Mouse (Mus musculus) stomach, embryonic 14.5 days (tissue): ENCODE data around the gene Hint2. TPM values are rescaled to one million over a fixed set of nuclear protein-coding genes. Genes with fewer than 3 reads are reported as not detected.
A peak's percentile ranks its signal among the peaks of the same experiment; 100 is the strongest.

Experiments used
- ATAC-seq: fragments of 200-750 bp; cut with Nextera tagmentation; 2 replicates; pipeline ENCODE4 v1.8.0; 2017; ENCODE audit warnings: low read depth, moderate TSS enrichment; ENCODE audit not compliant: insufficient number of reproducible peaks, insufficient read depth, low FRiP score
- H3K27ac ChIP-seq: fragments of 300-500 bp; sonication (generic); 2 replicates; pipeline ENCODE4 v1.5.1; 2014; ENCODE audit warnings: mild to moderate bottlenecking, low read length, moderate library complexity, mixed read lengths
- H3K27me3 ChIP-seq: fragments of 300-500 bp; sonication (generic); 2 replicates; pipeline ENCODE4 v1.6.1; 2014; ENCODE audit warnings: low read length, control low read depth, mixed read lengths; ENCODE audit not compliant: control insufficient read depth, insufficient read depth
- H3K36me3 ChIP-seq: fragments of 300-500 bp; sonication (generic); 2 replicates; pipeline ENCODE4 v1.6.1; 2014; ENCODE audit warnings: mild to moderate bottlenecking, control low read depth, low read length, moderate library complexity, mixed read lengths; ENCODE audit not compliant: control insufficient read depth, insufficient read depth
- H3K4me1 ChIP-seq: fragments of 300-500 bp; sonication (generic); 2 replicates; pipeline ENCODE4 v1.6.1; 2014; ENCODE audit warnings: low read length, control low read depth, mixed read lengths; ENCODE audit not compliant: control insufficient read depth, insufficient read depth
- H3K4me2 ChIP-seq: fragments of 300-500 bp; sonication (generic); replicated peaks from 2 replicates; pipeline ENCODE4 v1.6.1; 2014; ENCODE audit warnings: low read depth, low read length, control low read depth
- H3K4me3 ChIP-seq: fragments of 300-500 bp; sonication (generic); 2 replicates; pipeline ENCODE4 v1.5.1; 2014; ENCODE audit warnings: low read depth, low read length, control low read depth
- H3K9ac ChIP-seq: fragments of 300-500 bp; sonication (generic); replicated peaks from 2 replicates; pipeline ENCODE4 v1.6.1; 2014; ENCODE audit warnings: low read depth, mild to moderate bottlenecking, control low read depth, low read length, moderate library complexity, mixed read lengths
- H3K9me3 ChIP-seq: fragments of 300-500 bp; sonication (generic); 2 replicates; pipeline ENCODE4 v1.6.1; 2016; ENCODE audit warnings: low read depth, low read length, control low read depth; ENCODE audit not compliant: control insufficient read depth
- WGBS: fragments of 180-500 bp; shearing (Covaris S2); extraction: QIAGEN DNeasy Blood & Tissue Kit; methylation state at CpG from one replicate; pipeline ENCODE4 v1.1.7; 2014; 5-methylcytosine and 5-hydroxymethylcytosine counted together
- polyA plus RNA-seq: library from polyadenylated mRNA; unstranded; fragments of >200 nt; fragmentation: Nextera tagmentation; extraction: Ambion mirVana; gene quantifications from 2 replicates; pipeline ENCODE4 v1.2.1, GENCODE M21; 2014

Gene Hint2
- polyA plus RNA-seq, 1 experiment from 2014 or later = 112 TPM

GRCm38 (mm10) chr4:43649783-43650182 lies 6.5 kb downstream of the Hint2 start:
- Histone ChIP-seq H3K27me3 (no peaks in the 10 kb centered on the region), H3K4me1 (0 out of 2 replicates have a peak, but pooled peaks cover 2% of the 10 kb centered on the region), H3K9me3 (peaks cover 9% of the 10 kb centered on the region; the same call in 1 of the 2 replicates), H3K9ac (no peak overlapping the region), H3K4me2 (no peak overlapping the region), H3K36me3 (peaks cover 4% of the 10 kb centered on the region; the same call in 1 of the 2 replicates), H3K4me3 (no peak overlapping the region), H3K27ac (no peak overlapping the region)
- WGBS = 94% methylated on average over 3 of the region's 3 CpGs
- no peak for ATAC-seq

DNA sequence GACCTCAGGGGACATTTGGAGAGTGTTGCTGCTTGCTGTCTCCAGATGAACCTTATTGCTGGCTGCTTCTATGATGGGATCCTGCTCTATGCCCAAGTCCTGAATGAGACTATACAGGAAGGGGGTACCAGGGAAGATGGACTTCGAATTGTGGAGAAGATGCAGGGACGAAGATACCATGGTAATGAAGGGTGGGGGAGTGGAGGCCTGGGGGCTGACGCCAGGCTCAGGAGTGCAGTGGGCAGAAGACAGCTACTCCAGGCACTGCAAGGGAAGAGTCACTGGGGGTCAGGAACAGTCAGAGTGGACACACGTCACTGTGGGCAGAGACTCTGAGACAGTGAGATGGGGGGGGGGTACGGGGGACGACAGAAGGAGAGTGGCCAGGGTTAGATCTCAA lies 15.8 kb downstream of the Hint2 start:
- Histone ChIP-seq H3K36me3 (no peaks in the 10 kb centered on the region; the same call in 1 of the 2 replicates), H3K27ac (no peak overlapping the region), H3K27me3 (no peaks in the 10 kb centered on the region), H3K4me1 (no peaks in the 10 kb centered on the region), H3K4me2 (no peak overlapping the region), H3K4me3 (no peak overlapping the region), H3K9me3 (no peaks in the 10 kb centered on the region), H3K9ac (no peak overlapping the region)
- ATAC-seq = no peak
- WGBS = 84% methylated on average over 6 of the region's 6 CpGs

- 65% methylated on average over 9 of the region's 9 CpGs for WGBS
- Histone ChIP-seq H3K4me2 (no peak overlapping the region), H3K36me3 (no peaks in the 10 kb centered on the region; the same call in 1 of the 2 replicates), H3K4me3 (no peak overlapping the region), H3K27me3 (no peaks in the 10 kb centered on the region), H3K27ac (no peak overlapping the region), H3K4me1 (no peaks in the 10 kb centered on the region), H3K9me3 (no peaks in the 10 kb centered on the region), H3K9ac (no peak overlapping the region)
- ATAC-seq = no peak
These were observed 16.2 kb downstream of the Hint2 start for GRCm38 (mm10) chr4:43640076-43640475.

DNA sequence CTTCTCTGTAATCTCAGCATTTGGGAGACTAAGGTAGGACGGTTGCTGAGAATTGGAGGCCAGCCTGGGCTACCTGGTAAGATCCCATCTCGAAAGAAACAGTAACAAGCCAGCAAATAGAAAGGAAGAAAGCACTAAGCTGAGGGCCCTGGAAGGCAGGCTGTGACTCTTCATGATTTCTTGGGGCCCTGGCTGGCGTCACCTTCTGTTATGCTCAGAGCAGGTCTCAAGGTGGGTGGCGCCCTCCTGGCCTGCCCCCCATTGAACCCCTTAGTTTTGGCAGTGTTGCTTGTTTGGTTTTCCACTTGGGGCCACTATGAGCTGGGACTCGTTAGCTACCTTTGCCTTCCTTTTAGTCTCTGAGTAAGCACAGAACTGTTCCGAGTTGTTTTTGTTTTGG lies 19.5 kb downstream of the Hint2 start:
- ATAC-seq = no peak
- no peaks in the 10 kb centered on the region for H3K36me3 ChIP-seq
- H3K4me1 ChIP-seq = peaks cover 14% of the 10 kb centered on the region
- no peaks in the 10 kb centered on the region for H3K27me3 ChIP-seq
- H3K27ac ChIP-seq = no peak overlapping the region
- WGBS = 72% methylated on average over 6 of the region's 6 CpGs
- H3K4me3 ChIP-seq = no peak overlapping the region
- no peak overlapping the region for H3K4me2 ChIP-seq
- no peaks in the 10 kb centered on the region for H3K9me3 ChIP-seq
- H3K9ac ChIP-seq = no peak overlapping the region

DNA sequence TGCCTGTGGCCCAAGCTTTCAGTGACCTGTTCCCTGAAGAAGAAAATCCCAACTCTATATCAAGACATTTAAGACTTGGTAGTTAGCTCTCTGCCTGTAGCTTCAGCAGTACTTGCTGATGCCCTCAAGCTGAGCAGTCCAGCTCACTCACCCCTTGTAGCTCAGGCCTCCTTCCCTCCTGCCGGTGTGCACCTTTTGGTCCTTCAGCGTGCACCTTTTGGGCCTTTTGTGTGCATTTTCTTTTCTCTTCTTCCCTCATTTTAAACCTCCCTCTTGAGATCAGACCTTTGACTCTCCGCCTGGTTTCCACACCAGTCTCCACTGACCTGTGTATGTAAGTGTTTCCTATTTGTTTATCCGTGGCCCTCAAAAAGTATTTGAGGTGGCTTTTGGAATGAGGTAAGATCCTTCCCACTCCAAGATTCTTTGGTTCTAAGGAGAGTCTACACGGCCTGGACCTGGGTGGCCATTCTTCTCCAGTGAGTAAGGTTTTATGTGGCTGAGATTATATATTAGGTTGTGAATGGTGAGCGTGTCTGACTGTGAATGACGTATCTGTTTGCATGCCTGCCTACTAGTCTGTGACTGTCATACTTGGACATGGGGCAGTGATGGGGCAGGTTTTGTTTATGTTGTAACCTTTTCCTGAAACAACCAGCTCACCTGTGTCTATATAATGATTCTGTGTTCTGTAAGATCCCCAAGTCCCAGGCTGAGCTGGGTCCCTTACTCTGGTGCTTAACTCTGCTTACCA lies 21.5 kb downstream of the Hint2 start:
- no peak overlapping the region for H3K9ac ChIP-seq
- H3K4me3 ChIP-seq = no peak overlapping the region
- H3K36me3 ChIP-seq = no peaks in the 10 kb centered on the region
- H3K4me2 ChIP-seq = no peak overlapping the region
- H3K9me3 ChIP-seq = no peaks in the 10 kb centered on the region
- no peak for ATAC-seq
- H3K27me3 ChIP-seq = no peaks in the 10 kb centered on the region
- WGBS = 80% methylated on average over 7 of the region's 7 CpGs
- no peak overlapping the region for H3K27ac ChIP-seq
- peaks cover 16% of the 10 kb centered on the region for H3K4me1 ChIP-seq

DNA sequence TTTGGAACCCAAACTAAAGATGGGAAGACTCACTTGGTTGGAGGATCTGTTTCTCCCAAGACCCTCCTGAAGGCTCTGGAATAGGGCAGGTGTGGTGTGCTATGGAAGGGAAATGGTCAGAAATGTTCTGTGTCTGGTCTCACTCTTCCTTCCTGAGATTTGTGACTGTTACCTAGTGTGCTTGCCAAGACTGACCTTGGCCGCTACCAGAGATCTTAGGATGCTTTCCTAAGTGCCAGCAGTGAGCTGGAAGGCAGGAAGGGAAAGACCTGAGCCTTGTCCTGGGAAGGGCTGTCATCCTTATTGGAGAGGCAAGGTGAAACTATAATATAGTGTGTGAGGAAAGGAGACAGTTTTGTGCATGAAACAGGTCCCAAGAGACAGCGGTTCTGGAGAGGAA lies 22.5 kb downstream of the Hint2 start:
- peaks cover 16% of the 10 kb centered on the region for H3K4me1 ChIP-seq
- no peak overlapping the region for H3K9ac ChIP-seq
- no peaks in the 10 kb centered on the region for H3K27me3 ChIP-seq
- ATAC-seq = no peak
- H3K36me3 ChIP-seq = no peaks in the 10 kb centered on the region
- H3K9me3 ChIP-seq = no peaks in the 10 kb centered on the region
- H3K4me3 ChIP-seq = no peak overlapping the region
- H3K27ac ChIP-seq = no peak overlapping the region
- H3K4me2 ChIP-seq = no peak overlapping the region
- WGBS = 90% methylated on average over 2 of the region's 2 CpGs

DNA sequence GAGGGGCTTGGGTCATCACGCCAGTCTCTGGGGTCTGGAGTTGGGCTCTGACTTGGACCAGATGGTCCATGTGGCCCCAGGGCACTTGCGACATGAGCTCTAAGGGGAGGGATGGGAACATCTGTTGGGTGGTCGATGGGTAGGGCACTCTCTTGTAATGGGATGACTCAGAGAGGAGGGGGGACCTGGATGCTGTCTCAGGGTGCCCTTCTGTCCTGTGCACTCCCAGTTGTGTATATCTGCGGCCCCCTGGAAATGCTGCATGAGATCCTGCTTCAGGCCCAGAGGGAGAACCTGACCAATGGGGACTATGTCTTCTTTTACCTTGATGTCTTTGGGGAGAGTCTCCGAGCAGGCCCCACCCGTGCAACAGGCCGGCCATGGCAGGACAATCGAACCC lies 23.0 kb downstream of the Hint2 start:
- Histone ChIP-seq H3K9ac (no peak overlapping the region), H3K4me3 (no peak overlapping the region), H3K4me1 (peaks cover 16% of the 10 kb centered on the region), H3K4me2 (0 out of 2 replicates have a peak overlapping the region, but pooled peaks have one; percentile 86), H3K9me3 (no peaks in the 10 kb centered on the region), H3K36me3 (no peaks in the 10 kb centered on the region), H3K27ac (no peak overlapping the region), H3K27me3 (no peaks in the 10 kb centered on the region)
- ATAC-seq = no peak
- WGBS = 85% methylated on average over 8 of the region's 8 CpGs

GRCm38 (mm10) chr4:43631956-43632920 lies 24.0 kb downstream of the Hint2 start:
- Histone ChIP-seq H3K9me3 (no peaks in the 10 kb centered on the region), H3K27ac (no peak overlapping the region; the same call in 1 of the 2 replicates)
- 47% methylated on average over 42 of the region's 42 CpGs for WGBS

More at GRCm38 (mm10) chr4:43631956-43632920, 24.0 kb downstream of the Hint2 start:
- Histone ChIP-seq H3K27me3 (no peaks in the 10 kb centered on the region), H3K4me2 (peak overlapping the region; percentile 86), H3K9ac (peak overlapping the region; percentile 76), H3K4me3 (peak overlapping the region; percentile 57), H3K36me3 (no peaks in the 10 kb centered on the region), H3K4me1 (peaks cover 16% of the 10 kb centered on the region)
- ATAC-seq = peak; percentile 10; the same call in 1 of the 2 replicates
